Mouse (Mus musculus): ENCODE measurements around the gene Fbxl17. TPM values are rescaled to one million over a fixed set of nuclear protein-coding genes. Genes with fewer than 3 reads are reported as not detected.

Gene Fbxl17
- polyA plus RNA-seq, 1 experiment from 2014 or later, result 22.7 TPM

DNA sequence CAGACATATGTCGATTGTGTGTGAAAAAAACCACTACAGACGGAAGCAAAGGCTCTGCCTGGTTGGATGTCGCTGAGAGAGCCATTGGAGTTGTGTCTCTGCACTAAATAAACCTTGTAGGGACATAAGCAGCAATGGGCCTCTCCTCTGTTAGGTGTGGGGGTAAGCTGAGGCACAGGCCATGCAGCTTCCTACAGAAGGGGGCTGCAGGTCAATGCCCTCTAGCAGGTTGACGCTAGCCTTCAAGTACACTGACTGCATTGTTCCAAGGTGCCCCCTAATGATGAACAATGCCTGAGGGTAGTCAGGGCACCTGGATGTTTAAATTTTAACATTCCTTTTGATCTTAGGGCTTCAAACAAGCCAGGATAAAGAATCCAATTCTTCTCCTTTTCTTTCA lies 291.5 kb downstream of the Fbxl17 start:
- H3K27ac ChIP-seq (ENCODE audit: low read length), result no peak overlapping the region
- no peaks in the 10 kb centered on the region for H3K36me3 ChIP-seq (ENCODE audit: control insufficient read depth, insufficient read depth, low read length)
- no peak overlapping the region for H3K9ac ChIP-seq (ENCODE audit: low read depth, low read length)
- H3K4me2 ChIP-seq (ENCODE audit: low read length), result no peak overlapping the region
- H3K9me3 ChIP-seq (replicated peaks; ENCODE audit: control insufficient read depth, low read length, poor library complexity, severe bottlenecking), result no peaks in the 10 kb centered on the region
- WGBS, result 79% methylated on average over 4 of the region's 4 CpGs
- H3K4me3 ChIP-seq (ENCODE audit: low read depth, low read length), result no peak overlapping the region
- H3K27me3 ChIP-seq (ENCODE audit: control insufficient read depth, insufficient read depth, low read depth, low read length), result no peaks in the 10 kb centered on the region
- 0 out of 2 replicates have a peak, but pooled peaks have one; percentile 50 for ATAC-seq
- H3K4me1 ChIP-seq (ENCODE audit: control insufficient read depth, insufficient read depth, low read length), result no peaks in the 10 kb centered on the region; the same call in 1 of the 2 replicates

DNA sequence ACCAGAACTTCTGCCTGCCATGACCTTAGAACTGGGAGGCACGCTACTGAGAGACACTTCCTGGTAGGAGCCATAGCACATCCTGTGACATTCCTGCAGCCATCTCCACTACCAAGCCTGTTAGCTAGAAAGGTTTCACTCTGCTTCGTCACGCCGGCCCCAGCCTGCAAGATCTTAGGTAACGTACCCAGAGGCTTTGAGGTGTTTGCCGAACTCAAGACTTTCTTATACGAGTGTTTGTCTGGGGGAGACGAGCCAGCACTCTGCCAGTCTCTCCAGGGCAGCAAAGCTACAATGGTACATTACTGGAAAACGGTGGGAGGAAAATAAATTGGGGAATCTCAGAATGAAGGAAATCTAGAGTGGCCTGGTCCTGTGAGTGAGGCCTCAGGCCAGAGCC lies 292.1 kb downstream of the Fbxl17 start:
- Histone ChIP-seq H3K36me3 (ENCODE audit: control insufficient read depth, insufficient read depth, low read length) (no peaks in the 10 kb centered on the region), H3K4me2 (ENCODE audit: low read length) (no peak overlapping the region), H3K4me3 (ENCODE audit: low read depth, low read length) (no peak overlapping the region), H3K4me1 (ENCODE audit: control insufficient read depth, insufficient read depth, low read length) (no peaks in the 10 kb centered on the region; the same call in 1 of the 2 replicates), H3K9me3 (replicated peaks; ENCODE audit: control insufficient read depth, low read length, poor library complexity, severe bottlenecking) (no peaks in the 10 kb centered on the region), H3K9ac (ENCODE audit: low read depth, low read length) (no peak overlapping the region), H3K27ac (ENCODE audit: low read length) (no peak overlapping the region), H3K27me3 (ENCODE audit: control insufficient read depth, insufficient read depth, low read depth, low read length) (no peaks in the 10 kb centered on the region)
- ATAC-seq, result no peak
- WGBS, result 91% methylated on average over 9 of the region's 9 CpGs

DNA sequence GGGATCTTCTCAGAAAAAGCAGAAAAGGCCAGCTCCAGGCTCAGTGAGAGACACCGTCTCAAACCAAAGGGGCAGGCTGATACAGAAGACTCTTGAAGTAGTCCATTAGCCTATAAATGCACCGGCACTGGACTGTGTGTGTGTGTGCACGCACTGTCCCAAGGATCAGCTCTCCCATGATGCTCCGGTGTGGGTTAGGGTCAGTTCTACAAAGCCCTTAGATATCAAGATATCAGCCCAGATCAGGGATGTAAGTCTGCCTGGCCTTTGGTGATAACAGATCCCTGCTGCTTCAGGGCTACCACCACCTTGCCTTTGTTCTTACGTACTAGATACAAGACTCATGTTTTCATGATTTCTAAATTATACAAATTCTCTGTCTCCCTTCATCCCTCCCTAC lies 294.5 kb downstream of the Fbxl17 start:
- H3K4me2 ChIP-seq (ENCODE audit: low read length), result no peak overlapping the region
- ATAC-seq, result no peak
- no peaks in the 10 kb centered on the region; the same call in 1 of the 2 replicates for H3K4me1 ChIP-seq (ENCODE audit: control insufficient read depth, insufficient read depth, low read length)
- H3K36me3 ChIP-seq (ENCODE audit: control insufficient read depth, insufficient read depth, low read length), result no peaks in the 10 kb centered on the region
- H3K4me3 ChIP-seq (ENCODE audit: low read depth, low read length), result no peak overlapping the region
- 88% methylated on average over 5 of the region's 5 CpGs for WGBS
- H3K27ac ChIP-seq (ENCODE audit: low read length), result no peak overlapping the region
- H3K27me3 ChIP-seq (ENCODE audit: control insufficient read depth, insufficient read depth, low read depth, low read length), result no peaks in the 10 kb centered on the region
- H3K9me3 ChIP-seq (replicated peaks; ENCODE audit: control insufficient read depth, low read length, poor library complexity, severe bottlenecking), result no peaks in the 10 kb centered on the region
- H3K9ac ChIP-seq (ENCODE audit: low read depth, low read length), result no peak overlapping the region

DNA sequence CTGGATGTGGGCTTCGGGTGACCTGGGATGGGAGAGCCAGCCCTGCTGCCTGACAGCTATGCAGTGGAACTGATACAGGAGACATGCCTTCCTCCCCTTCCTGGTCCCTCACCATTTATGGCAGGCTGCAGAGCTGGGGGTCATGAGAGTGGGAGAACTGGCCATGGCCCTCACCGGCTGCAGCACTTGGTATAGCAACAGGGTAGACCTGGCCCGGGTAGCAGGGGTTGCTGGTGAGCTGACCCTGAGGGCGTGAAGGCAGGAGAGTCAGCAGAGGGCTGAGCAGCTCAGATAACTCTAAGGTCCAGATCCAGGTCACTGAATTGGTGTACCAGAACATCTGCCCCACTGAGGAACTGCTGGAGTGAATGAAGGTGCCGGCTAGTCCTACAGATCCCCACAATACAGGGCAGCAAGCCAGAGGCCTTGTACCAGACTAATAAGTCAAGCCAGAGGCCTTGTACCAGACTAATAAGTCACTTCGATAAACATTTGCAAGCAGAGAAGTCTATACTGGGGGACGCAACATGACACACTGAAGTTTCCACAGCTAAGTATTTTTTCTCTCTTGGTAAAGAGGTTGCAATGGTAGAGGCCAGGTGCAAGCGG lies 296.1 kb downstream of the Fbxl17 start:
- Histone ChIP-seq H3K36me3 (ENCODE audit: control insufficient read depth, insufficient read depth, low read length) (no peaks in the 10 kb centered on the region), H3K4me2 (ENCODE audit: low read length) (no peak overlapping the region), H3K27me3 (ENCODE audit: control insufficient read depth, insufficient read depth, low read depth, low read length) (no peaks in the 10 kb centered on the region), H3K4me3 (ENCODE audit: low read depth, low read length) (no peak overlapping the region), H3K9me3 (replicated peaks; ENCODE audit: control insufficient read depth, low read length, poor library complexity, severe bottlenecking) (no peaks in the 10 kb centered on the region), H3K9ac (ENCODE audit: low read depth, low read length) (no peak overlapping the region), H3K27ac (ENCODE audit: low read length) (no peak overlapping the region), H3K4me1 (ENCODE audit: control insufficient read depth, insufficient read depth, low read length) (no peaks in the 10 kb centered on the region; the same call in 1 of the 2 replicates)
- no peak for ATAC-seq
- 87% methylated on average over 8 of the region's 8 CpGs for WGBS

DNA sequence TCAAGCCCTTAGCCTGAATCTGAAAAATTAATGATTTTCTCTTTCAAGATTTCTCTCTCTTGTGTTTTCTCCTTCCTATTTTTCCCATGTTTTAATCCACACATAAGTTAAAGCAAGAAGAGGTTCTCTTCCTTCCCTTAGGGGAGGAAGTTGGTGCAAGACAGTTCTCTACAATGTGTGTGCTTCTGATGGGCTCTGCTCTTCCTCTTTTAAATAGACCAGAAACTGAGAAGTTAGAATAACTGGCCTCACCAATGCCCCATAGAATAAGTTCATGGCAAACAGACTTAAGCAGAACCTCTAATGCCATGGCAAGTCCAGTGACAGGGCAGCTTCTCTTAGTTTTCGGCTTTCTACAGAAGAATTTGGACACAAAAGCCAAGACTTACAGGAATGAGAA lies 301.1 kb downstream of the Fbxl17 start:
- WGBS, result 94% methylated on average over 1 of the region's 1 CpGs
- no peak for ATAC-seq
- Histone ChIP-seq H3K9me3 (replicated peaks; ENCODE audit: control insufficient read depth, low read length, poor library complexity, severe bottlenecking) (no peaks in the 10 kb centered on the region), H3K9ac (ENCODE audit: low read depth, low read length) (no peak overlapping the region), H3K27me3 (ENCODE audit: control insufficient read depth, insufficient read depth, low read depth, low read length) (no peaks in the 10 kb centered on the region), H3K36me3 (ENCODE audit: control insufficient read depth, insufficient read depth, low read length) (no peaks in the 10 kb centered on the region), H3K27ac (ENCODE audit: low read length) (no peak overlapping the region), H3K4me2 (ENCODE audit: low read length) (no peak overlapping the region), H3K4me3 (ENCODE audit: low read depth, low read length) (no peak overlapping the region), H3K4me1 (ENCODE audit: control insufficient read depth, insufficient read depth, low read length) (no peaks in the 10 kb centered on the region)

DNA sequence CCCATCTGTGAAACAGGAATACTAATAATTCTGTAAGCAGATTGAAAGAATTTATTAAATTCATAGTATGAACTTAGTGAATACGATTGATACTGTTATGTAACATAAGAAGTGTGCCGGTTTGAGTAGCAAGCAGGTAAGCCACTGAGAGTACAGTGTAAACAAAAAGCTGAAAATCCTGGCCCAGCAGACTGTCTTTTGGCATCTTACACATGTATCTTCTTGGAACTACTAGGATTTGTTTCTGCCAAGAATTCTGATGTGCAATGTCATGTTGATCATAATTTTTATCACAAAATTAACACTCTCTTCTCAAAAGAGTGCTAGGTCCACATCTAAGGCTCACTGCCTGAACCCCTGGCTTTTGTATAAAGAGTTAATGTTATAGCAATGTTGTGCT lies 304.3 kb downstream of the Fbxl17 start:
- no peak overlapping the region for H3K27ac ChIP-seq (ENCODE audit: low read length)
- WGBS, result 94% methylated on average over 2 of the region's 2 CpGs
- no peaks in the 10 kb centered on the region for H3K9me3 ChIP-seq (replicated peaks; ENCODE audit: control insufficient read depth, low read length, poor library complexity, severe bottlenecking)
- H3K4me2 ChIP-seq (ENCODE audit: low read length), result no peak overlapping the region
- ATAC-seq, result no peak
- H3K4me3 ChIP-seq (ENCODE audit: low read depth, low read length), result no peak overlapping the region
- no peaks in the 10 kb centered on the region for H3K36me3 ChIP-seq (ENCODE audit: control insufficient read depth, insufficient read depth, low read length)
- H3K4me1 ChIP-seq (ENCODE audit: control insufficient read depth, insufficient read depth, low read length), result no peaks in the 10 kb centered on the region
- no peaks in the 10 kb centered on the region for H3K27me3 ChIP-seq (ENCODE audit: control insufficient read depth, insufficient read depth, low read depth, low read length)
- H3K9ac ChIP-seq (ENCODE audit: low read depth, low read length), result no peak overlapping the region

DNA sequence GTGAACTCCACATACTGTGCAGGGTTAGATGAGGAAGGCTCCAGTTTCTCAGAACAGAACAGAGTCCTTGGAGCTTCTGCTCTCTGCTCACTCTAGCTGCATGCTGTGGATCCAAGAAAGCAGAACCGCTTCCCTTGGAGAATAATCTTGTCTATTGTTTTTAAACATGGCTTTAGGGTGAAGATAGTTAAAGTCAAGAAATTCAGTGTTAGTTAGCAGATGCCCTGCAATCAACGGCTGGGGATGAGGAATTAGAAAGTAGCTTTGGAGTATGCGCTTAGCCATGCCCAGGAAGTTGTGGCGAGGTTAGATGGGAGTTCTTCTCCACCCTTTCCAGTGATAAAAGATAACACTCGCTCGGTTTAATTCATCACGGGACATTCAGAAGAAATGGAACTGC lies 306.6 kb downstream of the Fbxl17 start:
- no peak overlapping the region for H3K4me3 ChIP-seq (ENCODE audit: low read depth, low read length)
- no peak overlapping the region for H3K27ac ChIP-seq (ENCODE audit: low read length)
- no peaks in the 10 kb centered on the region for H3K9me3 ChIP-seq (replicated peaks; ENCODE audit: control insufficient read depth, low read length, poor library complexity, severe bottlenecking)
- H3K4me2 ChIP-seq (ENCODE audit: low read length), result no peak overlapping the region
- no peak for ATAC-seq
- no peaks in the 10 kb centered on the region for H3K27me3 ChIP-seq (ENCODE audit: control insufficient read depth, insufficient read depth, low read depth, low read length)
- WGBS, result 70% methylated on average over 7 of the region's 7 CpGs
- H3K4me1 ChIP-seq (ENCODE audit: control insufficient read depth, insufficient read depth, low read length), result no peaks in the 10 kb centered on the region
- H3K9ac ChIP-seq (ENCODE audit: low read depth, low read length), result no peak overlapping the region
- no peaks in the 10 kb centered on the region for H3K36me3 ChIP-seq (ENCODE audit: control insufficient read depth, insufficient read depth, low read length)

DNA sequence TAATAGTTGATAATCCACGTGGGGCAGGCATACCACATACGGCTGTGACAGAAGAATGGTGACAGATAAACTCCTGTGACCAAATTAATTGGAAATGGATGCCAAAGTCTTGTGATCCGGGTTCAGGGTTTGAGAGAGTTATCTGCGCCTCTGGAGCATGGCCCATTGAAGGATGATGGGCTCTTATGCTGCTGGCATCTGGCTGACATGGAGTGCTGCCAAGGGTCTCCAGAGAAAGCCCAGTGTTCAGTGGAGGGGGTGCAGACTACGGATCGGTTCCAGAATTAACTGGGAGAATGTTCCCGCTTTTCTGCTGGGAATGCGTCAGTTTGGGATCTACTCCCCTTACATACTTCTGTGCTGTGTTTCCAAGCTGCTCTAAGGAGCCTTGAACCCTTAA lies 308.5 kb downstream of the Fbxl17 start:
- H3K4me1 ChIP-seq (ENCODE audit: control insufficient read depth, insufficient read depth, low read length), result no peaks in the 10 kb centered on the region
- H3K4me2 ChIP-seq (ENCODE audit: low read length), result no peak overlapping the region
- WGBS, result 52% methylated on average over 8 of the region's 8 CpGs
- H3K9me3 ChIP-seq (replicated peaks; ENCODE audit: control insufficient read depth, low read length, poor library complexity, severe bottlenecking), result no peaks in the 10 kb centered on the region
- no peaks in the 10 kb centered on the region for H3K27me3 ChIP-seq (ENCODE audit: control insufficient read depth, insufficient read depth, low read depth, low read length)
- no peaks in the 10 kb centered on the region for H3K36me3 ChIP-seq (ENCODE audit: control insufficient read depth, insufficient read depth, low read length)
- ATAC-seq, result peak; percentile 67; the same call in 1 of the 2 replicates
- H3K27ac ChIP-seq (ENCODE audit: low read length), result no peak overlapping the region
- H3K9ac ChIP-seq (ENCODE audit: low read depth, low read length), result no peak overlapping the region
- no peak overlapping the region for H3K4me3 ChIP-seq (ENCODE audit: low read depth, low read length)

DNA sequence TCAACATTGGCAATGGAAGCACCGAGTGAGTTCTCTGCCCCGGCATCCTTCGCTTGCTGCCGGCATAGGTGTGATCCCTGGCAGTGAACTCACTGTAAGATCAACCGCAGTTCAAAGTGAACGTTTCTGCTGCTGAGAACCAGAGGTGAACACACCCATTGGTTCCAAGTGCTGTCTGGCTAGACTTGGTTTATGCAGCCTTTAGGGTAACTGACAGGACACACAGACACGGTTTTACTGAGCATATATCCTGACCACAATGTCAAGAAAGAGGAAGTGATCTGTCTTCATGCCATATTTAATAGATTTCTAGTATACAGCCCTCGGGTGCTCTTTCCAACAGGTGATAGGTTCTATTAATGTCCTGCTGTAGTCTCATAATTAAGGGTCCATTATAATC lies 310.5 kb downstream of the Fbxl17 start:
- H3K9me3 ChIP-seq (replicated peaks; ENCODE audit: control insufficient read depth, low read length, poor library complexity, severe bottlenecking), result no peaks in the 10 kb centered on the region
- no peak overlapping the region for H3K27ac ChIP-seq (ENCODE audit: low read length)
- WGBS, result 83% methylated on average over 8 of the region's 8 CpGs
- H3K9ac ChIP-seq (ENCODE audit: low read depth, low read length), result no peak overlapping the region
- H3K27me3 ChIP-seq (ENCODE audit: control insufficient read depth, insufficient read depth, low read depth, low read length), result no peaks in the 10 kb centered on the region
- H3K4me3 ChIP-seq (ENCODE audit: low read depth, low read length), result no peak overlapping the region
- no peak for ATAC-seq
- H3K4me2 ChIP-seq (ENCODE audit: low read length), result no peak overlapping the region
- H3K36me3 ChIP-seq (ENCODE audit: control insufficient read depth, insufficient read depth, low read length), result no peaks in the 10 kb centered on the region
- peaks cover 7% of the 10 kb centered on the region for H3K4me1 ChIP-seq (ENCODE audit: control insufficient read depth, insufficient read depth, low read length)

Data from midbrain, embryonic 16.5 days (tissue).